In genomic region chr8:3621199-3621970, GRCm38 (mm10) we compare ENCODE assay signal across 8 mouse cellular contexts. TPM values are rescaled to one million over a fixed set of nuclear protein-coding genes. Genes with fewer than 3 reads are reported as not detected.
DNase-seq lines count a peak whose midpoint lies in the region; ATAC-seq and TF ChIP-seq lines count a peak whose summit lies in the region.

Gene Xab2, minus strand, starts transcription at chr8:3621316.
Gene Pet100, plus strand, starts transcription at chr8:3621548.

- no peak within 1 kb of the TSS for H3K27ac ChIP-seq in embryonic facial prominence, embryonic 14.5 days (replicated peaks; ENCODE audit: low read depth, low read length)
- peak within 1 kb of the TSS; percentile 61 for H3K27ac ChIP-seq in heart, adult 2 months
- no peak within 1 kb of the TSS for H3K27ac ChIP-seq in limb, embryonic 13.5 days
- peak within 1 kb of the TSS; percentile 23; the same call in 1 of the 2 replicates for H3K27ac ChIP-seq in midbrain, embryonic 16.5 days (ENCODE audit: low read length)

- no peaks in the 10 kb centered on the region for H3K9me3 ChIP-seq in embryonic facial prominence, embryonic 14.5 days (ENCODE audit: control insufficient read depth, low read length)
- H3K9me3 ChIP-seq in limb, embryonic 13.5 days = no peaks in the 10 kb centered on the region
- H3K9me3 ChIP-seq in midbrain, embryonic 16.5 days (replicated peaks; ENCODE audit: control insufficient read depth, low read length, poor library complexity, severe bottlenecking) = no peaks in the 10 kb centered on the region

- peak within 1 kb of the TSS; percentile 83 for H3K9ac ChIP-seq in embryonic facial prominence, embryonic 14.5 days (ENCODE audit: low read depth, low read length)
- H3K9ac ChIP-seq in heart, adult 2 months (ENCODE audit: low read depth, low read length) = peak within 1 kb of the TSS; percentile 67
- peak within 1 kb of the TSS; percentile 80 for H3K9ac ChIP-seq in limb, embryonic 13.5 days
- H3K9ac ChIP-seq in midbrain, embryonic 16.5 days (ENCODE audit: low read depth, low read length) = peak within 1 kb of the TSS; percentile 68

- intact Hi-C loops in heart, adult 2 months (cut with DNase I) = loop anchor here (2.0 to 5.0 kb wide), 3 partner anchors 55 to 104 kb away; partner anchors contain the start of genes Pnpla6 and Trappc5

- no peaks in the 10 kb centered on the region for H3K79me2 ChIP-seq in heart, adult 2 months (replicated peaks; ENCODE audit: control insufficient read depth, insufficient read depth, low read length)

- H3K4me3 ChIP-seq in embryonic facial prominence, embryonic 14.5 days (ENCODE audit: low read depth, low read length) = peak within 1 kb of the TSS; percentile 85
- peak within 1 kb of the TSS; percentile 84 for H3K4me3 ChIP-seq in heart, adult 2 months
- H3K4me3 ChIP-seq in limb, embryonic 13.5 days = peak within 1 kb of the TSS; percentile 92
- peak within 1 kb of the TSS; percentile 68 for H3K4me3 ChIP-seq in midbrain, embryonic 16.5 days (ENCODE audit: low read depth, low read length)

- H3K36me3 ChIP-seq in embryonic facial prominence, embryonic 14.5 days (ENCODE audit: control insufficient read depth, insufficient read depth, low read length) = peaks cover 19% of the 10 kb centered on the region
- H3K36me3 ChIP-seq in heart, adult 2 months (ENCODE audit: control insufficient read depth, insufficient read depth, low read length) = no peaks in the 10 kb centered on the region
- H3K36me3 ChIP-seq in limb, embryonic 13.5 days = peaks cover 30% of the 10 kb centered on the region
- H3K36me3 ChIP-seq in midbrain, embryonic 16.5 days (ENCODE audit: control insufficient read depth, insufficient read depth, low read length) = peaks cover 10% of the 10 kb centered on the region

- H3K4me1 ChIP-seq in embryonic facial prominence, embryonic 14.5 days (ENCODE audit: control insufficient read depth, insufficient read depth, low read length) = peaks cover 6% of the 10 kb centered on the region
- peaks cover 4% of the 10 kb centered on the region for H3K4me1 ChIP-seq in heart, adult 2 months (ENCODE audit: control insufficient read depth, insufficient read depth, low read length)
- peaks cover 18% of the 10 kb centered on the region for H3K4me1 ChIP-seq in limb, embryonic 13.5 days
- H3K4me1 ChIP-seq in midbrain, embryonic 16.5 days (ENCODE audit: control insufficient read depth, insufficient read depth, low read length) = peaks cover 18% of the 10 kb centered on the region

- peak; percentile 98 for ATAC-seq in embryonic facial prominence, embryonic 14.5 days (ENCODE audit: low read depth)
- peak; percentile 99 for ATAC-seq in limb, embryonic 13.5 days (ENCODE audit: low FRiP score, low read depth)
- peak; percentile 96 for ATAC-seq in midbrain, embryonic 16.5 days

- under 1% methylated on average over 37 of the region's 37 CpGs for WGBS in embryonic facial prominence, embryonic 14.5 days
- WGBS in heart, adult 2 months = under 1% methylated on average over 37 of the region's 37 CpGs
- under 1% methylated on average over 37 of the region's 37 CpGs for WGBS in limb, embryonic 13.5 days
- WGBS in midbrain, embryonic 16.5 days = under 1% methylated on average over 37 of the region's 37 CpGs

- DNase-seq in 3T3-L1 (ENCODE audit: low read depth, low spot score) = peak; percentile 100
- peak; percentile 78 to 95 for DNase-seq in adrenal gland, postnatal 4 days (ENCODE audit: low spot score in 2 of 2)
- peak; percentile 99 for DNase-seq in embryonic facial prominence, embryonic 14.5 days (ENCODE audit: low spot score)
- DNase-seq in heart, adult 2 months = peak; percentile 98
- DNase-seq in kidney, adult 8-10 months = peak; percentile 99
- peak; percentile 97 to 98 for DNase-seq in spleen, postnatal 10 days (ENCODE audit: low spot score in 2 of 2)

- no peaks in the 10 kb centered on the region for H3K27me3 ChIP-seq in embryonic facial prominence, embryonic 14.5 days (replicated peaks; ENCODE audit: control insufficient read depth, insufficient read depth, low read length)
- H3K27me3 ChIP-seq in heart, adult 2 months (ENCODE audit: control insufficient read depth, insufficient read depth, low read length) = no peaks in the 10 kb centered on the region
- H3K27me3 ChIP-seq in limb, embryonic 13.5 days = no peaks in the 10 kb centered on the region
- H3K27me3 ChIP-seq in midbrain, embryonic 16.5 days (ENCODE audit: control insufficient read depth, insufficient read depth, low read depth, low read length) = no peaks in the 10 kb centered on the region

- H3K4me2 ChIP-seq in embryonic facial prominence, embryonic 14.5 days (ENCODE audit: low read depth, low read length) = peak within 1 kb of the TSS; percentile 78
- peak within 1 kb of the TSS; percentile 82 for H3K4me2 ChIP-seq in limb, embryonic 13.5 days (replicated peaks)
- peak within 1 kb of the TSS; percentile 93 for H3K4me2 ChIP-seq in midbrain, embryonic 16.5 days (ENCODE audit: low read length)

- peak; percentile 60; the same call in 1 of the 2 replicates for TF ChIP-seq EP300 in heart, adult 2 months (IDR thresholded peaks at IDR 0.05; ENCODE audit: insufficient read depth, low read depth, low read length)

- peak; percentile 83 for TF ChIP-seq POLR2A in heart, adult 2 months (IDR thresholded peaks at IDR 0.05; ENCODE audit: insufficient read depth, low read depth, low read length)

- no peak for TF ChIP-seq CTCF in heart, adult 2 months (IDR thresholded peaks at IDR 0.05)

RNA-seq across cellular contexts. Expression of gene Xab2, which starts in this region (rescaled TPM):
- 10 to 100 TPM; 48.2 to 48.8 TPM for total RNA-seq in adrenal gland, postnatal 4 days (2021)
- 41.3 and 47.0 TPM in 2 replicates for polyA plus RNA-seq in embryonic facial prominence, embryonic 14.5 days (2014; fragmentation: Nextera tagmentation; extraction: Ambion mirVana)
- 10 to 100 TPM; 15.3 to 15.4 TPM for total RNA-seq in heart, adult 2 months (2021)
- polyA plus RNA-seq in heart, adult 2 months (2012; rRNA removed) = 27.0 and 30.1 TPM in 2 replicates
- polyA plus RNA-seq in limb, embryonic 13.5 days (2015; fragmentation: Nextera tagmentation; extraction: Ambion mirVana) = 60.9 and 61.1 TPM in 2 replicates
- polyA plus RNA-seq in midbrain, embryonic 16.5 days (2015; fragmentation: Nextera tagmentation; extraction: Ambion mirVana) = 51.8 and 52.4 TPM in 2 replicates

RNA-seq across cellular contexts. Expression of gene Pet100, which starts in this region (rescaled TPM):
- total RNA-seq in adrenal gland, postnatal 4 days (2021) = 10 to 100 TPM; 90.1 to 98.4 TPM
- polyA plus RNA-seq in embryonic facial prominence, embryonic 14.5 days (2014; fragmentation: Nextera tagmentation; extraction: Ambion mirVana) = 84.2 and 97.1 TPM in 2 replicates
- 10 to 100 TPM; 79.1 to 92.2 TPM for total RNA-seq in heart, adult 2 months (2021)
- 7.6 and 13.6 TPM in 2 replicates for polyA plus RNA-seq in heart, adult 2 months (2012; rRNA removed)
- 97.7 and 99.1 TPM in 2 replicates for polyA plus RNA-seq in limb, embryonic 13.5 days (2015; fragmentation: Nextera tagmentation; extraction: Ambion mirVana)
- 63.5 and 68.0 TPM in 2 replicates for polyA plus RNA-seq in midbrain, embryonic 16.5 days (2015; fragmentation: Nextera tagmentation; extraction: Ambion mirVana)

Comparison
In these comparisons a context has a peak if more than half of its experiments do, and no peak if none do; other contexts are left out.
1. H3K27ac ChIP-seq: peak in heart, adult 2 months (single experiment) and midbrain, embryonic 16.5 days (single experiment); none in embryonic facial prominence, embryonic 14.5 days (single experiment) and limb, embryonic 13.5 days (single experiment).
2. Peak in every context shown above with its lines, with median percentiles within 50 percentile points of each other: DNase-seq, ATAC-seq, H3K4me2 ChIP-seq, H3K4me3 ChIP-seq and H3K9ac ChIP-seq.